In the genomic region with DNA sequence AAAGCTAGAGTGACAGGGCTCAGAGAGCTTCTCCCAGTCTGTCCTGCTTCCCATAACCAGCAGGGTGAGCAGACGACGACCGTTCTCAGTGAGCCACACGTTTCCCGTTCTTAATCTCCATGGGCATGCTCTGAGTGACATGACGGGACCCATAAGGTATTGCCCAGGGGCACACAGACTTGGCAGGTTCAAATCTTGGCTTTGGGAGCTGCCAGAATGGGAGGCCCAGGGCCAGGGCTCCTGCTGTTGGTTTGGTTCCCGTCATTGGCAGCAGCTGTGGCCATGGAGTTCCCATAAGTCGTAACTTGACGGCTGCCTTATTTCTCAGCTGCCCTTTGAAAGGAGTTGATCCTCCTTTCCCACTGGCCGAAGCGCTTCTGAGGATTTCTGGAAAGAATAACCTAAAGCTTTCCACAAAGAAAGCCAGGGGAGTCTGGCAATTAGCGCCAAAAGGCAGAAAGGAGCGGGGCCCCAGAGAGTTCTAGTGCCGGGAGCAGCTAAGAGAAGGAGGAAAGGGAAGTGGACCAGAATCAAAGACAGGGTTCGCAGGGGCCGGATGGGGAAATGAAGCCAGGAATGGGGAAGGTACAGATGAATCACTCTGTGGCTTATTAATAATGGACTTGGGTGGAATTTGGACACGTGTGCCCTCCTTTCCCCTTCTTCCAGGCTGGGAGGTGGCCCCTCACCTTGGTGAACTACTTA, we compare ENCODE assay signal across 8 mouse cellular contexts. TPM values are rescaled to one million over a fixed set of nuclear protein-coding genes. Genes with fewer than 3 reads are reported as not detected.
DNase-seq lines count a peak whose midpoint lies in the region; ATAC-seq and TF ChIP-seq lines count a peak whose summit lies in the region.

No protein-coding gene starts in this region.

- peak; percentile 7 to 9 for DNase-seq in layer of hippocampus, postnatal 36 days
- DNase-seq in layer of hippocampus, adult 9-10 months (ENCODE audit: low spot score): no peak
- DNase-seq in cerebellum, postnatal 25 days: peak; percentile 61 to 70
- peak; percentile 56 for DNase-seq in heart, adult 8-10 months (ENCODE audit: low spot score)
- DNase-seq in stomach, postnatal 0 days (ENCODE audit: low spot score): no peak
- no peak for DNase-seq in left cerebral cortex, adult 11 months (ENCODE audit: low spot score)
- DNase-seq in adrenal gland, postnatal 36 days: no peak

- 25% methylated on average over 17 of the region's 17 CpGs for WGBS in limb, embryonic 15.5 days
- WGBS in stomach, postnatal 0 days: 19% methylated on average over 17 of the region's 17 CpGs

- peak overlapping the region; percentile 88 for H3K27ac ChIP-seq in limb, embryonic 15.5 days
- H3K27ac ChIP-seq in stomach, postnatal 0 days (replicated peaks): peak overlapping the region; percentile 83

- peak; percentile 43 for TF ChIP-seq CTCF in stomach, postnatal 0 days (IDR thresholded peaks at IDR 0.05; ENCODE audit: low read depth)

- H3K4me3 ChIP-seq in limb, embryonic 15.5 days: no peak overlapping the region
- H3K4me3 ChIP-seq in stomach, postnatal 0 days (ENCODE audit: low read depth, low read length): no peak overlapping the region

- no peak for TF ChIP-seq EP300 in stomach, postnatal 0 days (optimal IDR thresholded peaks at IDR 0.05)

- H3K27me3 ChIP-seq in limb, embryonic 15.5 days: no peaks in the 10 kb centered on the region
- H3K27me3 ChIP-seq in stomach, postnatal 0 days (ENCODE audit: control insufficient read depth, insufficient read depth, low read length): no peaks in the 10 kb centered on the region

- H3K4me1 ChIP-seq in limb, embryonic 15.5 days: peaks cover 45% of the 10 kb centered on the region
- peaks cover 11% of the 10 kb centered on the region for H3K4me1 ChIP-seq in stomach, postnatal 0 days (replicated peaks; ENCODE audit: control insufficient read depth, insufficient read depth)

- H3K4me2 ChIP-seq in limb, embryonic 15.5 days: peak overlapping the region; percentile 24
- peak overlapping the region; percentile 11; the same call in 1 of the 2 replicates for H3K4me2 ChIP-seq in stomach, postnatal 0 days (replicated peaks; ENCODE audit: low read depth)

- no peak overlapping the region for H3K9ac ChIP-seq in limb, embryonic 15.5 days
- H3K9ac ChIP-seq in stomach, postnatal 0 days (ENCODE audit: low read length): 0 out of 2 replicates have a peak overlapping the region, but pooled peaks have one; percentile 13

- peak; percentile 61 for ATAC-seq in limb, embryonic 15.5 days (ENCODE audit: insufficient number of reproducible peaks, low FRiP score, low TSS enrichment, low read depth)
- ATAC-seq in stomach, postnatal 0 days (ENCODE audit: low FRiP score, low TSS enrichment): no peak; the same call in 1 of the 2 replicates

- no peaks in the 10 kb centered on the region for H3K9me3 ChIP-seq in limb, embryonic 15.5 days
- no peaks in the 10 kb centered on the region for H3K9me3 ChIP-seq in stomach, postnatal 0 days (ENCODE audit: control insufficient read depth, low read length)

- no peaks in the 10 kb centered on the region for H3K36me3 ChIP-seq in limb, embryonic 15.5 days
- H3K36me3 ChIP-seq in stomach, postnatal 0 days (ENCODE audit: control insufficient read depth, insufficient read depth, low read length): no peaks in the 10 kb centered on the region

RNA-seq across cellular contexts. Expression of gene Fos, which starts 36.4 kb away (rescaled TPM):
- 10 to 100 TPM; 14.6 to 17.2 TPM for total RNA-seq in layer of hippocampus, postnatal 36 days (2021)
- 10 to 100 TPM in 2 of 4 experiments, 1 to 10 TPM in 2; 2.4 to 26.4 (median 15.7) TPM for total RNA-seq in heart, adult 8-10 months (2022)
- 38.8 and 48.3 TPM in 2 replicates for polyA plus RNA-seq in limb, embryonic 15.5 days (2015; fragmentation: Nextera tagmentation; extraction: Ambion mirVana)
- 18.2 and 23.2 TPM in 2 replicates for polyA plus RNA-seq in stomach, postnatal 0 days (2015; fragmentation: Nextera tagmentation; extraction: Ambion mirVana)
- 10 to 100 TPM in 1 of 2 experiments, 1 to 10 TPM in 1; 8.4 to 18.8 TPM for total RNA-seq in adrenal gland, postnatal 36 days (2021)

Comparison
In these comparisons a context has a peak if more than half of its experiments do, and no peak if none do; other contexts are left out.
1. DNase-seq: peak in layer of hippocampus, postnatal 36 days (2 of 2), cerebellum, postnatal 25 days (2 of 2) and heart, adult 8-10 months (single experiment); none in layer of hippocampus, adult 9-10 months (single experiment), stomach, postnatal 0 days (single experiment), left cerebral cortex, adult 11 months (single experiment) and adrenal gland, postnatal 36 days (0 of 2).